Mouse (Mus musculus): ENCODE data around the gene Fbf1. TPM values are rescaled to one million over a fixed set of nuclear protein-coding genes. Genes with fewer than 3 reads are reported as not detected.

Gene Fbf1
- total and polyA plus RNA-seq, 3 experiments, result 11.8 to 15.0 (median 14.8) TPM

GRCm38 (mm10) chr11:116138096-116138467 is 29.9 kb downstream of the Fbf1 start:
- no peak for TF ChIP-seq CTCF (IDR thresholded peaks at IDR 0.05)
- no peak for TF ChIP-seq POLR2A (IDR thresholded peaks at IDR 0.05; ENCODE audit: insufficient read depth, low read depth, low read length)
- TF ChIP-seq EP300 (IDR thresholded peaks at IDR 0.05; ENCODE audit: insufficient read depth, low read depth, low read length), result no peak
- no peaks in the 10 kb centered on the region; the same call in none of the 2 replicates for H3K4me1 ChIP-seq (ENCODE audit: control insufficient read depth, insufficient read depth, low read length)
- no peak for DNase-seq
- peak overlapping the region; percentile 63 for H3K27ac ChIP-seq
- peak overlapping the region; percentile 71 for H3K9ac ChIP-seq (ENCODE audit: low read depth, low read length)
- 2% methylated on average over 20 of the region's 20 CpGs for WGBS
- no peaks in the 10 kb centered on the region for H3K27me3 ChIP-seq (ENCODE audit: control insufficient read depth, insufficient read depth, low read length)
- intact Hi-C loops (cut with DNase I), result loop anchor here (2.0 to 10.0 kb wide), 3 partner anchors 61 to 203 kb away; partner anchors contain the start of genes Acox1, Recql5, Sap30bp and Ten1
- no peaks in the 10 kb centered on the region for H3K36me3 ChIP-seq (ENCODE audit: control insufficient read depth, insufficient read depth, low read length)
- H3K79me2 ChIP-seq (replicated peaks; ENCODE audit: control insufficient read depth, insufficient read depth, low read length), result peaks cover 2% of the 10 kb centered on the region; the same call in 1 of the 2 replicates
- H3K4me3 ChIP-seq, result peak overlapping the region; percentile 71

GRCm38 (mm10) chr11:116134171-116134570 is 33.8 kb downstream of the Fbf1 start:
- Histone ChIP-seq H3K36me3 (ENCODE audit: control insufficient read depth, insufficient read depth, low read length) (no peaks in the 10 kb centered on the region), H3K27me3 (ENCODE audit: control insufficient read depth, insufficient read depth, low read length) (no peaks in the 10 kb centered on the region), H3K4me1 (ENCODE audit: control insufficient read depth, insufficient read depth, low read length) (peaks cover 8% of the 10 kb centered on the region), H3K79me2 (replicated peaks; ENCODE audit: control insufficient read depth, insufficient read depth, low read length) (peaks cover 2% of the 10 kb centered on the region; the same call in 1 of the 2 replicates), H3K9ac (ENCODE audit: low read depth, low read length) (no peak overlapping the region), H3K4me3 (no peak overlapping the region), H3K27ac (no peak overlapping the region)
- DNase-seq, result no peak
- intact Hi-C loops (cut with DNase I), result loop anchor here (10.0 kb wide), 1 partner anchor 199 kb away; the partner anchor contains the start of genes Recql5 and Sap30bp
- TF ChIP-seq EP300 (IDR thresholded peaks at IDR 0.05; ENCODE audit: insufficient read depth, low read depth, low read length), result no peak
- no peak for TF ChIP-seq POLR2A (IDR thresholded peaks at IDR 0.05; ENCODE audit: insufficient read depth, low read depth, low read length)
- no peak for TF ChIP-seq CTCF (IDR thresholded peaks at IDR 0.05)
- WGBS, result 84% methylated on average over 10 of the region's 10 CpGs

- H3K27me3 ChIP-seq (ENCODE audit: control insufficient read depth, insufficient read depth, low read length), result no peaks in the 10 kb centered on the region
- H3K36me3 ChIP-seq (ENCODE audit: control insufficient read depth, insufficient read depth, low read length), result no peaks in the 10 kb centered on the region
- peaks cover 2% of the 10 kb centered on the region; the same call in 1 of the 2 replicates for H3K79me2 ChIP-seq (replicated peaks; ENCODE audit: control insufficient read depth, insufficient read depth, low read length)
- intact Hi-C loops (cut with DNase I), result loop anchor here (10.0 kb wide), 1 partner anchor 199 kb away; the partner anchor contains the start of genes Recql5 and Sap30bp
- WGBS, result 66% methylated on average over 5 of the region's 5 CpGs
- no peak overlapping the region for H3K27ac ChIP-seq
- H3K4me1 ChIP-seq (ENCODE audit: control insufficient read depth, insufficient read depth, low read length), result peaks cover 8% of the 10 kb centered on the region
- TF ChIP-seq POLR2A (IDR thresholded peaks at IDR 0.05; ENCODE audit: insufficient read depth, low read depth, low read length) (no peak), EP300 (IDR thresholded peaks at IDR 0.05; ENCODE audit: insufficient read depth, low read depth, low read length) (no peak)
- no peak overlapping the region for H3K4me3 ChIP-seq
- H3K9ac ChIP-seq (ENCODE audit: low read depth, low read length), result no peak overlapping the region
- DNase-seq, result no peak
Observed at GRCm38 (mm10) chr11:116133497-116133896, 34.5 kb downstream of the Fbf1 start.

GRCm38 (mm10) chr11:116132366-116133333 is 35.3 kb downstream of the Fbf1 start:
- peak; percentile 51 to 54 for DNase-seq
- H3K4me1 ChIP-seq (ENCODE audit: control insufficient read depth, insufficient read depth, low read length), result peaks cover 12% of the 10 kb centered on the region
- no peak for TF ChIP-seq EP300 (IDR thresholded peaks at IDR 0.05; ENCODE audit: insufficient read depth, low read depth, low read length)
- TF ChIP-seq CTCF (IDR thresholded peaks at IDR 0.05), result peak; percentile 8; the same call in 1 of the 2 replicates
- intact Hi-C loops (cut with DNase I), result loop anchor here (10.0 kb wide), 1 partner anchor 198 kb away; the partner anchor contains the start of genes Recql5 and Sap30bp
- no peak overlapping the region for H3K27ac ChIP-seq
- no peaks in the 10 kb centered on the region for H3K36me3 ChIP-seq (ENCODE audit: control insufficient read depth, insufficient read depth, low read length)
- no peak overlapping the region for H3K4me3 ChIP-seq
- H3K79me2 ChIP-seq (replicated peaks; ENCODE audit: control insufficient read depth, insufficient read depth, low read length), result no peaks in the 10 kb centered on the region
- WGBS, result 71% methylated on average over 16 of the region's 16 CpGs
- H3K9ac ChIP-seq (ENCODE audit: low read depth, low read length), result no peak overlapping the region
- no peaks in the 10 kb centered on the region for H3K27me3 ChIP-seq (ENCODE audit: control insufficient read depth, insufficient read depth, low read length)

- WGBS, result 76% methylated on average over 15 of the region's 15 CpGs
- no peaks in the 10 kb centered on the region for H3K36me3 ChIP-seq (ENCODE audit: control insufficient read depth, insufficient read depth, low read length)
- TF ChIP-seq POLR2A (IDR thresholded peaks at IDR 0.05; ENCODE audit: insufficient read depth, low read depth, low read length), result no peak
- no peak for TF ChIP-seq CTCF (IDR thresholded peaks at IDR 0.05)
- TF ChIP-seq EP300 (IDR thresholded peaks at IDR 0.05; ENCODE audit: insufficient read depth, low read depth, low read length), result no peak
Observed at GRCm38 (mm10) chr11:116131349-116132170, 36.4 kb downstream of the Fbf1 start.

More at GRCm38 (mm10) chr11:116131349-116132170, 36.4 kb downstream of the Fbf1 start:
- intact Hi-C loops (cut with DNase I), result loop anchor here (2.0 to 10.0 kb wide), 2 partner anchors 99 to 197 kb away; partner anchors contain the start of genes Recql5 and Sap30bp
- Histone ChIP-seq H3K79me2 (replicated peaks; ENCODE audit: control insufficient read depth, insufficient read depth, low read length) (no peaks in the 10 kb centered on the region), H3K4me1 (ENCODE audit: control insufficient read depth, insufficient read depth, low read length) (peaks cover 14% of the 10 kb centered on the region), H3K27me3 (ENCODE audit: control insufficient read depth, insufficient read depth, low read length) (no peaks in the 10 kb centered on the region), H3K27ac (peak overlapping the region; percentile 96), H3K9ac (ENCODE audit: low read depth, low read length) (peak overlapping the region; percentile 88), H3K4me3 (peak overlapping the region; percentile 70)
- DNase-seq, result no peak

Data from heart, adult 2 months (tissue).